Mouse (Mus musculus): ENCODE measurements around the gene Slc39a2.

DNA sequence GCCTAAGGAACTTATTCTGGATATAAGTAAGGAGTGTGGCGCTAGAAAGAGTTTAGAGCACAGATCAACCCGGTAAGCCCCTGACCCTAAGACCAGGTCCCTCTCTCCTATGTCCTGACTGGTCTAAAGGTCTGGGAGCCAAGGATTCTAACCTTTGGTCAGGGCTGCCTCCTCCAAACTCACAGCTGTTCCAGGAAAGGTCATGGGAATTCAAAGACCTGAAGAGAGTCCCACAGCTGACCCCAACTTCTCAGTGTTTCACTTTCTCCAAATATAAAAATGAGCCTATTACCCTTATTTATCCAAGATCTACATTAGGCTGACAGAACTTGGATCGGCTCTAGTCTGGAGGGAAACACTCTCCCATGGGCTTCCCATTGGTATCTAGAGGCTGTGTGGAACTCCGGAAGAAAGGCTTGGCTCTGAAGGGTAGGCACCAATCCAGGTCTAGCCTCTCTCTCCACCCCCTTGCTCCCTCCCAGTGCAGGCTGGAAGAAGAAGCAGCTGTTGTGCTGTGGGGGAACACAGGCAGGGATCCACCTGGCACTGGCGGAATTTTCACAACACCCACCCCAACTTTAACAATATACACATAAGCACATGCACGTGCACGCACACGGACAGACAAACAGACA is 36.7 kb downstream of the Slc39a2 start:
- TF ChIP-seq GATA1 (IDR thresholded peaks at IDR 0.05; ENCODE audit: low read length), result no peak
- TF ChIP-seq TAL1 (IDR thresholded peaks at IDR 0.05; ENCODE audit: low read length), result no peak

Data from erythroblast, embryonic 14.5 days (primary cell).